Mouse (Mus musculus) layer of hippocampus, postnatal 25 days (tissue): ENCODE measurements around the gene Trim9. TPM values are rescaled to one million over a fixed set of nuclear protein-coding genes. Genes with fewer than 3 reads are reported as not detected.
A peak's percentile ranks its signal among the peaks of the same experiment; 100 is the strongest.

Experiments used
- DNase-seq, 2 experiments: peaks; one replicate each; pipeline ENCODE4 v3.0.0; 2022; ENCODE audit warnings: mixed read lengths in 2 of 2, low spot score in 1 of 2; ENCODE audit errors: extremely low spot score in 1 of 2
- total RNA-seq, 2 experiments: library from RNA; stranded (reverse); gene quantifications; 2 replicates each; pipeline ENCODE4 v1.2.3; 2021

Gene Trim9
- 100 to 1,000 TPM; 295 to 339 TPM for total RNA-seq

DNA sequence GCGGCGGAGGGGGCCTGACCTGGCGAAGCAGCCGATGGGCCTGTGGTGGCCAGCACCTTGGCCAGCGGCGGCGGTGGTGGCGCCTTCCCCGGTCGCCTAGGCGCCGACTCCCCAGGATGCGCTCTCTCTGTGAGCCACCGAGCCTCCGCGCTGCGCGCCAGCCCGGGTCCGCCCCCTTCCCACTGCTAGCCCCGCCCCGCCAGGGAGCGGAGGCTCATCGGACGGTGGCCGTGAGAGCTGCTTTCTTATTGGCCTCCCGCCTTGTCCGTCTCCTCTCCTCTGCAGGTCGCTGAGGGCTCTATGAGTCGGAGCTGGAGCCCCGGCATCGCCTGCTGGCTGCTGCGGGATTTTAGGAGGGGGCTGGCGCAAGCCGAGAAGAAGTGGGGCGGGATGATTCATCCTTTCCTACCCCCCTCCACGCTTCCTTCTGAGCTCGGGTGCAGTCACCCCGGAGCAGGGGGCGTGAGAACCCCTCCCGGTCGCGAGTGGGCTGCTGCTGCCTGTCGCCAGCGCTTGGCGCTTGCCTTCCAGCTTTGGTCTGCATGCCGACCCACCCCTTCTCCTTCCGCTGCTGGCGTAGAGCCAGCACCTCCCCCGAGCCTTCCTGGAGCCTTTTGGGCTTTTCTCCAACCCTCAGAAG, at the start of gene Trim9:
Gene Trim9 (minus strand): TSS at position 413 of the 640 bp plus-strand sequence.
- DNase-seq, result peak; percentile 92 to 97

DNA sequence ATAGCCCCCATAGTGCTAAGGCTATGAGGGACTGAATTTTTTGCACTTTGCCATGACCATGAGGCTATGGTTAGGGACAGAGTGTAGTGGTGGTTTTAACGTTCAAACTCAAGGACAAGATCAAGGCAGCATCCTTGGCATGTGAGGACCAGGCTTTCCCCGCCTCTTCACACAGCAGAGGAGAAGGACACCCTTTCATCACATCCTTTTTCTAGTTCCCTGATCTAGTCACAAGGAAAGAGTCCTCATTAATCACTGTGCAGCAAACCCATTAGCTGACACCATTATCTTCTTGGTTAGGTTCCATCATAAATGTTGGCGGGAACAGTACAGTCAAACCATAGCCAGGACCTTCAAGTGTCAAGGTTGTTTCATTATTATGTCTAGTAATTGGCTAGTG, 47.6 kb upstream of the Trim9 start:
- no peak for DNase-seq

GRCm38 (mm10) chr12:70391236-70391635, 43.8 kb upstream of the Trim9 start:
- DNase-seq, result no peak

DNA sequence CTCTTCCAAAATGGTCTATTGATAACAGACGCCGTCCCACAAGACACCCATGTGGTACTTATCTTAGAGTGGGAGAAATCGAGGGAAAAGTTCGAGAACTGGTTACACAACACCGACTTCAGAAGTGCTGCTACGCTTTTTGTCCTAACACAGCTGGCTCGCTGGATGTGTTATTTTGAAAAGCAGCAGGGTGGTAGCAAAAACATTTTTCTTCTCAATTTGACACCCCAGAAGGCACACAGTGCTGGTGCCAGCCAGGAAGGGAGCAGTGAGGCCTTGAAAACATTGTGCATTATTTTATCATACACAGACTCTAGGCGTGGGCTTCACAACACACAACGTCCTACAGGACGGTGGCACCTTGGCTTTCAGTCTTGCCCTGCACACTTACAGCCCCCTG, 27.6 kb upstream of the Trim9 start:
- DNase-seq, result no peak

DNA sequence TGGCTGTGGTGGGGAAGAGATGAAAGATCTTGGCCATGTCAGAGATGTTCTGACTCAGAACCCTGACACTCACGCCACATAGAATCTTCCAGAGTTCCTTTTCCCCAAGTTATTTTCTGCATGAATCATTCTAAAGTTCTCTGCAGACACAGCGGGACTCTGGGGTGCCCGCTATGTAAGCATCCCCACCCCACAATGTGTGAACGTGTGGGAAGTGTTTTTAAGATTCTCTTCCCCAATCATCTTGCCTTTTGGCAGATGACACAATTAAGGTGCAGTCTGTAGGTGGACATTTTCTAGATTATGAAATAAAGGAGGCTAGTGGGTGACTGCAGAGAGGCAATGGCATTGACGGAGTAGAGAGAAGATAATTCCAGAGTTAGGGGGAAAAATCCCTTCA, 25.5 kb upstream of the Trim9 start:
- no peak for DNase-seq

- DNase-seq, result no peak
These were observed 21.9 kb upstream of the Trim9 start for GRCm38 (mm10) chr12:70369348-70369747.

DNA sequence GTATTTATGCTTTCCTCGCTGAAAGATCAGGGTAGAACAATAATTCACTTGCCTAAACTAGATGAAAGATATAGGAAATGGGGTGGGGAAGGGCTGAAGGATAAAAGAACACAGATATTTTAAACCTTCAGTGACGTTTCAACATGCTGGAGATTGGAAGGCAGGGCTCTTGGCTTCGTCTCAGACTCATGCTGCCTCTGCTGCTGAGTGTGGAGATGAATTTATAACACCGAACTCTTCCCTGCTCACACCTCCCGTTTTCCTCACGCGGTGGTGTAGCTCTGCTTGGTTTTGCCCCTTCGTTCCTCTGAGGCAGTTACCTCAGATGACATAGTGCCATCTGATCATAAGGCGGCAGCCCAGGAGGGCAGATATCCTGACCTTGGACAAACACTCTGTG, 21.4 kb upstream of the Trim9 start:
- no peak for DNase-seq

GRCm38 (mm10) chr12:70367326-70368248, 20.2 kb upstream of the Trim9 start:
- peak in 1 of 2 experiments; percentile 65 for DNase-seq

DNA sequence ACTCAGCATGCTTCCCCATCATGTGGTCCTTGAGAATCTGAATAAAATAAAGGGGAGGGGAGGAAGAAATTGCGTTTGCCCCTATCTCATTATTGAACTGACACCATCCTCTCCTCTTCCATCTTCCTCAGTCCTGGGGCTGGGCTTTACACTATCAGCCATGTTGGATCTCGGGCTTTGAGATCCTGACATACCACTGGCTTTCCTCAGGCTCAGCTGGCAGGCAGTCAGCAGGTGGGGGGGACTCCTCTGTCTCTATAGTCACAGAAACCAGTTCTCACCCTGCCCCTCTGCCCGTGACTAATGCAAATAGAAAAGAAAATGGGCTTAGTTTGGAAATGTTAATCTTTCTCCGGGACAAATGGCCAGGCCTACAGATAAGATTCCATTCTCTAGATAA, 15.6 kb upstream of the Trim9 start:
- DNase-seq, result no peak

GRCm38 (mm10) chr12:70360276-70360675, 12.9 kb upstream of the Trim9 start:
- DNase-seq, result no peak

DNA sequence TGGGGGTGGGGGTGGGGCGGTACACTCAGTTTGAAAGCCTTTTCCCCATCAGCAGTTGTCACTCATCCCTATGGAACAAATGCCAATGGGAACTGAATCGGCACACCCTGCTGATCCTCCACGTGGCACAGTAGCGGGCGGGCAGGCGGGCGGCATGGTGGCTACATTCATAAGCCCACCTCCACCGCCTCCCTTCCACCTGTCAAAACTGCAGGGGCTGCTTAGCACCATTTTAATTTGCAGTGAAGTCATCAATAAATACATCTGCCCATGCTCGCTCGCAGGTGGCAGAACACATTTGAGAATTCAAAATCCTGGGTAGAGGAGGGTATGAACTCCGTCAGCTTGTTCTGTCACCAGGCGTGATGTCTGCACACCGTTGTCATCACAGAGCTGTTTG, 12.0 kb upstream of the Trim9 start:
- peak in 1 of 2 experiments; percentile 51 for DNase-seq

DNA sequence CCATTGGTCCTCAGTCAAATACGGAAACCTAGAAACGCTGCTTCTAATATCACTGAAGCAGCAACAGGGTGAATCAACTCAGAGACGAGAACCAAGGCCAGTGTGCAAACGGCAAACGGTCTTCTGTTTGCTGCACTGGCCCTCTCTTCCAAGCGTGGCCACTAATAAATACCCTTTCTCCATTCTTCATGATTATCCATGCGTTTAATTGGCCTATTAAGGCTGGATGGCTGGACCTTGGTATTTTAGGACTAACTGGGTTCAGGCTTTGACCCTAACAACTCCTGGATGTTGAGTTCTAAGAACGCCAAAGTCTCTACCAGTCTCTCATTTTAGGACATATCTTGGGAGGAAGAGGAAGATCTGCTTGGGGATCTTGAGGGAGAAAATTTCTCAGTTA, 7.5 kb upstream of the Trim9 start:
- DNase-seq, result no peak

DNA sequence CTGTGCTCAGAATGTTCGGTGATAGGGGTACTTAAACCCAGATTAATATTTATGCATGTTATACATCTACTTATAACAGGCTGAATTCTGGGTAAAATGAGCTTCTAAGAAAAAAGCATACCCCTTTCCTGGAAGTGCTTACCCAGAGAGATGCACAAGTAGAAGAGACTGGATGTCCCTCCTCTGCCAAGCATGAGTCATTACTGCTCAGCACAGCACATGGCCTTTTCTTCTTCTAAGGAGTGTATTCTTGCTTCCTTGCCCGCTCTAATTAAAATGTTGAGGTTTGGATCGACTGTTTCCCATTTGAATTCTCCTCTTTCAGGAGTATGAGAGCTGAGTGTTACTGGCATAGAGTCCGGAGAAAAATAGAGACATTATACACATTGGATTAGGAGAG, 3.1 kb upstream of the Trim9 start:
- DNase-seq, result no peak

DNA sequence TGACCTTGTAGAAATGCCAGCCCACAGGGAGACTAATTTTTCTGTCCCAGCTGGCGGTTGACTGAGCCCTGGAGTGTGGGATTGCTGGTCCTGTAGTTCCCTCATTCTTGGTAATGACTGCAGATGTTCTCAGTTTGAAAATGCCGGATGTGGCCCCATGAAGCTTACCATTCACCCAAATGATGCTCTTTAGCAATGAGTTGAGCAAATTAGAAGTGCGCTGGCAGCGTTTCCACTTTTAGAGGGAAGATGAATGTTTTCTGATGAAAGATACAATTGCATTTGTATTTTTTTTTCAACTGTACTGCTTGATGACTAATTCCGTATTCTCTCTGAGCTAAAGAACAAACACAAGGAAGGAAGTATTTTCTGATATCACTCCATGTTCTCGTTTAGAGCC, 2.4 kb upstream of the Trim9 start:
- DNase-seq, result no peak

DNA sequence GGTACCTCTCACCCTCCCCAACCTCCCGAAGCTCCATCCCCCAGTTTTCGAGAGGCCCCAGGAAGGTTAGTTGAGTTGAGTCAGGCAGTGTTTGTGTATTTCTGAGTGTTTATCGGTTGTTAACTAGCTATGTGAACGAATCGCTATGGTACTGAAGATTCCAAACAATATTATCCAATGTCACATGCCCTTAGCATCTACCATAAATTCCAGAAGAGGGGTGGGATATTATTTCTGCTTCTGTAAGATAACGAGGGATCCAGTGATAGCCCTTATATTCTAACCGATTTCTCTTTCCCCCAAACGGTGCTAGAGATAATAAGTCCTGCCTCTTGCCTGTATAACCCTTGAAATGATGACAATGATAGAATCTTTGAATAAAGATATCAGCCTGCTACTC, 612 bp upstream of the Trim9 start:
- DNase-seq, result no peak

- peak; percentile 66 to 74 for DNase-seq
These were observed 1.0 kb downstream of the Trim9 start for GRCm38 (mm10) chr12:70346139-70347026.

- peak; percentile 53 to 61 for DNase-seq
These were observed 1.8 kb downstream of the Trim9 start for GRCm38 (mm10) chr12:70345531-70346138.

DNA sequence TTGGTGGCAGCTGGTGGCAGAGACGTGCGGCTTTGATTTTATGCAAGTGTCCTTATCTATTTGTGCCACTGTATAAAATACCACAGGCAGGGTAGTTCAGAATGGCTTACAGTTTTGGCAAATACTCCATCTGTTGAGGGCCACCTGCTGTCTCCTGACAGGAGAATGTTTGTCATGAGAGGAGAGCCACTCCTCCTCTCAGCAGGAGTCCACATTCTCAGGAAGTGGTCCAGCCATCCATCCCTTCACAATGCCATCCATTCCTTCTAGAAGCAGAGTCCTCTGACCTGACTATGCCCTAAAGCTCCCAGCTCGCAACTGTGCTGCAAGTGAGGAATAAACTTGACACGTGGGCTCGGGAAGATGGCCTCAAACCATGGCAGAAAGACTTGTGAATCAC, 12.2 kb downstream of the Trim9 start:
- no peak for DNase-seq

DNA sequence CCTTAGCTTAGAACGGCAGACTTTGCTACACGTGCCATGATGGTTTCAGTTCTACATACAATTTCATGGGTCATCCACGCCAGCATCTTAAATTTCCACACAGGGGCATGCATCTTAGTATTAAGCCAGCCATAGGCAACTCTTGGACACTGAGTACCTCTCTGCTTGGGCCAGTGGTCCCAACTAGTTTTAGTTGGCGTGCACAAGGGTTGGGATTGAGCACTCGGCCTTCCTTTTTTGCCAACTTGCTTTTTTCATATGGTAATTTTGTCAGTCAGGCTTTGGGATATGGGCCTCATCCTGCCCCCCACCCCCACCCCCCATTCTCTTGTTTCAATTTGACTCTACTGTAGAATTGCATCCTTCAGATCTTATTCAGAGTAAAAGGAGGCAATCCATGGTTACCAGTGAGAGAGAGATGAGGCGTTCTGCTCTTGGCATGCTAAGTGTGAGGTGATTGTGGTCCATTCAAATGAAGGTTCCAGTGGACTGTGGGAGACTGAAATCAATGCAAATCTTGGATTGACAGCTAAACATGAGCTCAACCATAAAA, 14.1 kb downstream of the Trim9 start:
- DNase-seq, result no peak

DNA sequence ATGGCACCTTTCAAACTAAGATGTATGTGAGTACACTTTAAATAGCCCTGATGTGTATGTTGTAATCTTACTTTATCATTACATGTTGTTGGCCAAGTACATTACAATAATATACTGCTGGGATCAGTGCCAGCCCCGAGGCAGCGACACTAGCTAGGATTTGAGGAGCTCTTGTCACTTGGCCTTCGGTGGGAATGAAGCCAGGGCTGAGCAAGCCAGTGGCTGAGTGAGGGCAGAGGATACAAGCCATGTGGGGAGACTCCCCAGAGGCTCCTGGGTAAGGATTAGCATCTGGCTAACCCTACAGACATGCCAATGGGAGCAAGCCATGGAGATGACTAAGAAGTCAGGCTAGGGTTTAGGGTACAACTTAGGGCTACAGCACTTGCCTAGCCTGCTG, 18.4 kb downstream of the Trim9 start:
- DNase-seq, result no peak
